Mouse (Mus musculus) layer of hippocampus, adult 9-11 months (tissue): ENCODE data around the gene Il1f9.
"Not testable (repeated sequence)": the region's sequence is repeated elsewhere in the genome, so short reads cannot be mapped to it uniquely, and the experiment has no call there.

Experiments
- DNase-seq: peaks from one replicate; pipeline ENCODE4 v3.0.0; 2022

The Il1f9 gene

GRCm38 (mm10) chr2:24186176-24186575 is at the start of gene Il1f9:
TSS of gene Il1f9 (plus strand) at chr2:24186476.
- no peak for DNase-seq

- no peak for DNase-seq
Measured at GRCm38 (mm10) chr2:24152861-24153260, 33.4 kb upstream of the Il1f9 start, which contains the start of gene Il1f8. TSS of gene Il1f8 (plus strand) at chr2:24153161.

GRCm38 (mm10) chr2:24181683-24182331 is 4.5 kb upstream of the Il1f9 start:
- peak; percentile 21 for DNase-seq

- not testable (repeated sequence) for DNase-seq
Measured at GRCm38 (mm10) chr2:24182423-24183147, 3.7 kb upstream of the Il1f9 start.

- not testable (repeated sequence) for DNase-seq
Measured at GRCm38 (mm10) chr2:24184092-24184491, 2.2 kb upstream of the Il1f9 start.

- DNase-seq: no peak
Measured at GRCm38 (mm10) chr2:24187585-24187984, 1.3 kb downstream of the Il1f9 start.

GRCm38 (mm10) chr2:24188189-24188588 is 1.9 kb downstream of the Il1f9 start:
- DNase-seq: no peak

GRCm38 (mm10) chr2:24215118-24215517 is 28.8 kb downstream of the Il1f9 start, which contains the start of gene Il1f6:
TSS of gene Il1f6 (plus strand) at chr2:24215418.
- DNase-seq: no peak

GRCm38 (mm10) chr2:24227191-24227590 is 40.9 kb downstream of the Il1f9 start:
- no peak for DNase-seq
